Mouse (Mus musculus) granulocyte monocyte progenitor cell, adult 5-6 weeks (primary cell): Measurements from ENCODE around the gene Gm21983. TPM values are rescaled to one million over a fixed set of nuclear protein-coding genes. Genes with fewer than 3 reads are reported as not detected.

Experiments used
- ATAC-seq: replicated peaks from 2 replicates; pipeline ENCODE4 v1.8.0; 2016; ENCODE audit warnings: mild to moderate bottlenecking, moderate TSS enrichment, inconsistent platforms; ENCODE audit not compliant: poor library complexity, severe bottlenecking
- total RNA-seq, 2 experiments: library from RNA; stranded (forward) in 1 of 2; stranded (reverse) in 1 of 2; fragments of 200-712, 200-1000 nt in 1 of 2; fragments of >200 nt in 1 of 2; fragmentation: Nextera tagmentation in 1 of 2; gene quantifications; 2 replicates each; pipeline ENCODE4 v1.2.3; 2014 to 2017

Gm21983 gene
- total RNA-seq, 2 experiments from 2014 or later: not detected

DNA sequence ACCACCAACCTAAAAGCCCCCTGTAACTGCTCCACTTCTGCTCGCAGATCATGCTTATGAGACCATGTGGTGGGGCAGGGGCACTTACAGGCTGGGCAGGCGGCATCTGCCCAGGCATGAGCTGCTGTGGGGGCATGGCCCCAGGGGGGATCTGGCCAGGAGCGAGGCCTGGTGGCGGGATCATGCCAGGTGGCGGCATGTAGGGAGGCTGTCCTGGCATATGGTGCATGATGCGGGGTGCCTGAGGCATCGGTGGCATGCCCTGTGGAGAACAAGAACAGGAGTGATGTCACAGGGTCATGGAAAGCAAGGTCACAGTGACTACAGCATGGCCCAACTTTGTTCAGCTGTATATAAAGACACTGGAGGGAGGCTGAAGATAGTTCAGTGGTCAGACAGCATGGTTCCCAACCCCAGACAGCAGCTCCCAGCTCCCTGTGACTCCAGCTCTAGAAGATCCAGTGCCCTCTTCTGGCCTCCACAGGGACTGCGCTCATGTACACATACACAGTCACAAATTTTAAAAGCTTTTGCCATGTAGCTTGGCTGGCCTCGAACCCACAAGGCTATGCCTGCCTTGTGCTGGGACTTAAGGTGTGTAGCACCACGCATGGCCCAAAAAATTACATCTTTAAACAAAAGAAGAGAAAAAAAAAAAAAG lies 8.5 kb upstream of the Gm21983 start:
- ATAC-seq: peak; percentile 38; the same call in 1 of the 2 replicates

DNA sequence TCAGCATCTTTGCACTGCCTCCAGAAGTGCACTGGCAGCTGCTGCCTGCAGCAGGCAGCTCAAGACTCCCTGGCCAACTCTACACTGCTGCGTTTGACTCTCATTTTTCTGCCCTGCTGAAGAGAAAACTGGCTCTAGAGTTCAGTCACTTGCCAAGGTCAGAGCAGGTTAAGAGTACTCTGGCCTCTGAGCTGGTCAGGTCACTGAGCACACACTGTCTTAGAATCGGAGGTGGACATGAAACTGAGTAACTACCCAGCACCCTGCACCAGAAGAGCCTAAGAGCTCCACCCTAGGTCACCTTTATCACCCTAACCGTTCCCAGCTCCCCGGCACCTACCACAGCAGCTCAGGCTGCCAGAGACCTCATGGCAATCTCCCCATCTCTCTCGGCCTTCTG lies 5.1 kb upstream of the Gm21983 start:
- no peak for ATAC-seq

DNA sequence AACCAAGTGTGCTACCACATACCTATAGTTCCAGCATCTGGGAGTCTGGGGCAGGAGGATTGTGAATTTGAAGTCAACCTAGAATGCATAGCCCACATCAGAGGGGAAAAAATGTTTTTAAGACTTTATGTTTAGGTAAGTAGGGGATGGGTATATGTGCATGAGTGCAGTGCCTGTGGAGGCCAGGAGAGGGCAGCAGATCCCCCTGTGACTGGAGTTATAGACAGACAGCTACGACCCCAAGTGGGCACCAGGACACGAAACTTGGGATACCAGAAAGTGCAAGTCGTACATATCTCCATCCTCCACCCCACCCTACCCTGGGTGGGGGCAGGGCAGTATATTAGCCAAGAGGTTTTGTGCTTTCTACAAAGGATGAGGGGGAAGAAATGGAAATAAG lies 4.1 kb upstream of the Gm21983 start:
- peak; percentile 91 for ATAC-seq

DNA sequence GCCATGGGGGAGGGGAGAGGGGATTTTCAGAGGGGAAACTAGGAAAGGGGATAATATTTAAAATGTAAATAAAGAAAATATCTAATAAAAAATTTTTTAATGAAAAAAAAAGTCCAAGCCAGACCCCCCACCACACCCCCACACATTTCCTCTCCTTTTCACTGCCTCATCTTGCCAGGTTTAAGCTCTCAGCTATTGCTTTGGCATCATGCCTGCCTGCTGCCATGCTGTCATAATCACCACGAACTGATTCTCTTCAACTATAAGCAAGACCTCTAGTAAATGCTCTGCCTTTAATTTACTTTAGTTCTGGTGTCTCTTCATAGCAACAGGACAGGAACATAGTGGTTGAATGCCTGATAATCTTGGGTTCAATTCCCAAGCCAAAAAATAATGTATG lies 1.6 kb upstream of the Gm21983 start:
- no peak for ATAC-seq

DNA sequence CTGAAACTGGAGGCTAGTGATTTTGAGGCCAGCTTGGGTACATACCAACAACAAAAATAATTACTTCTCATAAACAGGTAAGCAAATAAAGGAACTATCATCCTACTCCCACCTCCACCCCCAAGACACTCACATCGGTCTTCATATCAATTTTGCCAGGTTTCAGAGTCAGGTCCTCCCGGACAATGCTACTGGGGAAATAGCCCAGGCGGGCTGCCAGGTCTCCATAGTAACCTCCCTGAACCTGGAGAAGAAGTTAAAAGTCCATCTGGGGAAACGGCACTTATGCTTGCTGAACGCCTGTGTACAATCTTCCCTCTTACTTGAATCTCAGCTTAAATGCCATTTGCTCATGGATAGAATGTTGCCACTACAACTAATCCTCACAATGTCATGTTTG lies 850 bp downstream of the Gm21983 start:
- no peak for ATAC-seq

DNA sequence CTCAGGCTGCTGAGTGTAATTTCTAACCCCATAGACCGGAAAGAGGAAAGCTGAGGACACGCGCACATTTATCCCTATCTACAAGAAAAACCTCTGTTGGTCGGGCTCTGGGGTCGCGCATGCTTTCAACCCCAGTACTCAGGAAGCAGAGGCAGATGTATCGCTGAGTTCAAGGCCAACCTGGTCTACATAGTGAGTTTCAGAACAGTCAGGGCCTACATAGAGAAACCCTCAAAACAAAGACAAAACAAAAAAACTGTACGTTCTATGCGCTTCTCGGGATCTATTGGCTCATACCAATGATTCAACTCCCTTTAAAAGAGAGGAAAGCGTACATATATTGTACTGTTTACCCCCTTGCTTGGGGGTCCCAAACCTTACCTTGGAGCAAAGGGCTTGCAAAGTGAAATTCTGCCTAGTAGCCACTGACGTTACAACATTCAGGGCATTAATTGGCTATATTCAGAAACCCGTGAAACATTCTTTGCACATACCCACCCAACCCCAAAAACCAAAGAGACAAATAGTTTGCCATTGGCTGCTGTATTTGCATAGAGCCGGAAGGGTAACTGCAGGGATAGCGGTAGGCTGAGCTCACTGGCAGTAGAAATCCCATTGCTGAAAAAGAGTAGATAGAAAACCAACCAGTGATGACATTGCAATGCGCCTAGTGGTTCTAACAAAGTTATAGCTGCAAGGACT lies 1.5 kb downstream of the Gm21983 start:
- ATAC-seq: no peak

DNA sequence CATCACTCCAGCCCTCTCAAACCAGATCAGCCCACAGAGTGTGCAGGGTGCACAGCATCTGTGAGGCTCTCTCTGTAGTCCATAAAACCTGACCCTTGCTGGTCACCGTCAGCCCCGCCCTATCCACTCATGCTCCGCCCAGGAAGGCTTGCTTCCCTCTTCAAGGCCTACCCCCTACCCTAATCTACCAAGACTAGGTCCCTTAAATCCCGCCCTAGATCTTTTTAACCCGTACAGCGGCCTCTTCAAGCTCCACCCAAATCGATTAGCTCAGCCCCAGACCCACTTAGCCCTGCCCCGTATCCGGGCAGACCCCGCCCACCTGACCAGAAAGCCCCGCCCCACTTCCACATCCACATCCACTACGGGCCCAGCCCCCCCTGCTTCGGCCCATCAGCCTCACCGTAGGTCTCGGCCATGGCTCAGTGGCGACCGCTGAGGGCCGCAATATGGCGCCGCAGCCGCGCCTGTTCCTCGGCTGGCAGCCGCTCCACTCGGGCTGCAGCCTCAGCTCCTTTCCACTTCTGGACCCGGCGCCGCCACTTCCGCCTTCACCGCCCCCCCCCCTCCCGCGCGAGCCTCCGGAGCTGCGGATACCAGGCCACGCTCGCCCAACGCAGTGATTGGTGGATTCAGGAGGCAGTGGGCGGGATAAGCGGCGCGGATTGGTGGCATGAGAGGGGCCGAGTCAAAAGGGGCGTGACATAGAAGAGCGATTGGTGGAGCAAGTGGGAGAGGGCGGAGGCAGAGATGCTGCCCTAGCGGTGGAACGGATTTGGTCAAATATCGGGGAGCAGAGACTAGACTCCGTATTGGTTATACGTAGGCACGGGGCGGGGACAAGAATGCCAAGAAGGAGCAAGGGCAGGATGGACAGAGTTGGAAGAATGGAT lies 2.3 kb downstream of the Gm21983 start, which contains the start of gene Rab4b:
Rab4b (minus strand) TSS at position 573 of the 893 bp plus-strand sequence.
- peak; percentile 89 for ATAC-seq

DNA sequence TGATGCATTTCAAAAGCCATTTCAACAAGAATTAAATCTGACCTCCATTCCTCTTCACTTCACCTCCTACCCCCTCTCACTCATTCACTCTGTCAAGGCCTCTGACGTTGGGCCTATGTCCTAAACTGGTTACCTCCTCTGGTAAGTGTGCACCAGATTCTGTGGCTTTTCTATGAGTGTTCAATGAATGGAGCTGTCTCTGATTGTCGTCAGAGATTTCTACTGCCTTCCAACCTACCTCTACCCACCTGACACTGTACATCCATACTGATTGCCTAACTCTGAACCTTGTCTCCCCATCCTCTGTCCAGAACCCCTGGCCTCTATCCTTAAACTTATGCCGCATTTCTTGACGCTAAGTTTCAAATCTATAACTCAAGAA lies 3.0 kb downstream of the Gm21983 start:
- ATAC-seq: peak; percentile 1; the same call in 1 of the 2 replicates

DNA sequence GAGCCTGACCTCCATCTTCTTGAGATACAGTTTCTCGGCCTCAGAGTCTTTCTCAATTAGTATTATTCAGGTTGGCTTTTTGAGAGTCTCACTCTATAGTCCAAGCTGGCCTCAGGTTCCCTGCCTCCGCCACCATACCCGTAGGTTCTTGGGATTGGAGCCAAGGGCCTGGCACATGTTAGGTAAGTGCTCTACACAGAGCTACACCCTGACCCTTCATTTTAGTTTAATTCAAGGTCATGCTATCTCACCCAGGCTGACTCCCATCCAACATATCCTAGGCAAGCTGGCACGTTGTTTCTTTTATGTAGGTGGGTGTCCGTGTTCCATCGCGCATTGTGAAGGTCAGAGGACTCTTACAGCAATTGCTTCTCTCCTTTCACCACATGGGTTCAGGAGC lies 6.0 kb downstream of the Gm21983 start:
- no peak for ATAC-seq

DNA sequence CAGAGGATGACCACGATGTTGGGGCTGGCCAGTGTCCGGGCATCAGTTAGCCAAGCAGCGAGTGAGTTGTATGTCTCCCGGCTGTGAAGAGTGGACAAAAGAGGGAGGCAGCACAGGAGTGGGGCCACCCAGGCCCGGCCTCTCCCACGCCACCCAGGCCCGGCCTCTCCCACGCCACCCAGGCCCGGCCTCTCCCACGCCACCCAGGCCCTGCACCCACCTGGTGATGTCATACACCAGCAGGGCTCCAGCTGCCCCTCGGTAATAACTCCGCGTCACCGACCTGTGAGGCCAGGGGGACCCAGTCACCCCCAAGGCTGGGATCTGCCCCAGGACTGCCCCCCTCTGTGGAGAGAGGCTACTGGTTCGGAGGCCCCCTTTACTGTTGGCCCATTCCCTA lies 6.4 kb downstream of the Gm21983 start:
- ATAC-seq: no peak

DNA sequence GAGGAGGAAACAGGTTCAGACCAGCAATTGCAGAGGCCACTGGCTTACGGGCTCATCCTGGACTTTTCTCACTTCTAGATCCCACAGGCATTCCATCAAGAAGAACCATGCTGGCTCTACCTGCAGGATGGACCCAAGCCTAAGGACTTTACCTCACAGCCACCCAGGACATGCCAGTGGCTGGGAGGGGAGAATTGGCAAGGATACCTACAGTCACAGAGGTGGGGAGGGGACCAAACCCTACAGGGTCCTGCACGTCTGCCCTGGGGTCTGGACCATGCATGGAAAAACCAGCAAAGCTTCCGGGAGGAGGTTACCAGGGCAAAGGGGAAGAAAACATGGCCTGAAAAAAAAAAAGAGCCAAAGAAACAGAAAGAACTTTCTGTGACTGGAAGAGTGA lies 9.9 kb downstream of the Gm21983 start:
- ATAC-seq: no peak

DNA sequence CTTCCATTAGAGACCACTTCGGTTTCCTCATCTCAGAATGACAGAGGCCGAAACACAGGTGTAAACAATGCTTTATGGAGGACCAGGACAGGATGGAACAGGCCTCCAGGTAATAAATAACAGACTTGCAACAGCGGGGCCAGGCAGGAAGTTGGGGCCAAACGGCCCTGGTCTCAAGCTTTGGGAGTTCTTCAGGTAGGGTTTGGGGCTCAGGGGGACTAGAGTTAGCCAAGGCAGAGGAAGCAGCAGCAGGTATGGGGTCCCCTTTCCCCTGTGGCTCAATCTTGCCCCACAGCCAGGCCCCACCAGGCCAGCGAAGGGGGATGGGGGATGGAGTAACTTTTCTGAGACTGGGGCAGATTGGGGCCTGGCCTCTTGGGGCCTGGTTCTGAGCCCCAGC lies 12.5 kb downstream of the Gm21983 start:
- ATAC-seq: no peak

DNA sequence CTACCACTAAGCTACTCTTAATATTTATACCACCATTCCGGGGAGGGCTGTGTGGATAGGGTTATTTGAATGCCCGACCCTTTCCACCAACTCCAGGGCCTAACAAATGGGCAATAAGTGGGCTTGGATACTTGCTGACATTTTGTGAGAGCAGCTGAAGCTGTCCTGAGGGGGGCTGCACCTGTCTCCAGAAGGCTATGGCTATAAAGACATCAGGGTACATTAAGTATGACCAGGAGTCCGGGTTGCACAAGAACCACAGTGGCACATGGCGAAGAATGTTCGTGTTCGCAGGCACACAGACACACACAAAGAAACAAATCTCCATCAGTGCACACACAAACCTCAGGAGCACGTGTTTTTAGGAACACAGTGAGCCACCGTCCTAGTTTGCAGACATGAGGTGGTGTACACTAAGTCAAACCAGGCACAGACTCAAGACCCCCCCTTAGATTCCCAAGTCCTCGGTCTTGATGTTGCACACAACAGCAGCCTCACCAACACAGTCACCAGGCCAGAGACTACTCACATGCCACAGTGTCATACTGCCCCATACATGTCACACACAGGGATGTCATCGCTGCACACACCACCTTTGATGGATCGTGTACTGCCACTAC lies 13.3 kb downstream of the Gm21983 start:
- peak; percentile 15 for ATAC-seq

DNA sequence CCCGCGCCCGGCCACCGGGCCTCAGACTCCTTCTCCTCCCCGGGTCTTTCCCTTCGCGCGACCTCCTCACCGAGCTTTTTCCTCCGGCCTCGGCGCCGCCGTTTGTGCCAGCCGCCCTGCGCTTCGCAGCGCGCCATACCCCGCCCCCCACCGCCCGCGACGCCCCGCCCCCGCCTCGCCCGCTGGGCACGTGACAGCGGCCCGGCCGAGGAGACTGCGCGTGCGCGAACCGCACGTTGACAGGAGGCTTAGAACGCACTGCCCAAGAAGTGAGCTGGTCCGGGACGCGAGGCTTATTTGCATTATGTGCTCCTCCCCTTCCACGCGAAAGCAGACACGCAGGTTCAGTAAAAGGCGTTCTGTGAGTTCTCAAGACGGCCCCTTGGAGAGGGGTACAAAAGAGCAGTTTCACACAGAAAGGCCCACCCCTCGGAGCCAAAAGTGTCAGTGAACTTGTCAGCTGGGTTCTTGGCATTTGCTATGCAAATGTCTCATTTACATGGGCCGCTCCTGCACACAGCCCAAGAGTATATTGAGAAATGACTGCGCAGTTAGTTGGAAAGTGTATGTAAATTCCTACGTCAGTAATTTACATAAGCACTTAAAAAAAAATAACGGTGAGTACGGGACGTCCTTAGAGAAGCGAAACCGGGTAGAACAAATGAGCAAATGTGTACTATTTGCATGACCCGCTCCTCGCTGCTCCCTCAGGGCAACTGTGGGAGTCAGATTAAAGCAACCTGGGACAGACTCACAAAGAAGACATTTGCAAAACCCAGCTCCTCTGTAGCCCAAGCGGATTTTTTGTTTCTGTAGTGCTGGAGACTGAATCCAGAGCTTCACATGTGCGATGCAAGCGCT lies 14.0 kb downstream of the Gm21983 start, which contains the start of gene Egln2:
Egln2 (minus strand) TSS at position 189 of the 861 bp plus-strand sequence.
- peak; percentile 61 for ATAC-seq

DNA sequence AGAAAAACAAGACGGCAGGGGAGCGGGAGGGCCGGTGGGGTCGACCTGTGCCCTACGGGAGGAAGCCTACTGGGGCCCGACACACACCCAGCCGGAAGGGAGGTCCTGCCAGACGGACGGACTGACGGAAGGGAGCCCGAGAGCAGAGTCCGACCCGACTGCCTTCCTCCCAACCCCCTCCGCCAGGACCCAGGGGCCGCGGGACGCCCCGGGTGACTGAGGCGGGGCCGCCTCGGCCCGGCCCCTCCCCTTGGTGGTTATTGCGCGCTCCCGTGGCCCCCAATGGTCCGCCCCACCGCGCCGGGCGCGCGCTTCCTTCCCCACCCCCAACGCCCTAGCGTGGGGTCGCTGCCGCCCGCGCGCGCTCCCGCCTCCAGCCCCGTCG lies 14.7 kb downstream of the Gm21983 start:
- peak; percentile 72 for ATAC-seq

DNA sequence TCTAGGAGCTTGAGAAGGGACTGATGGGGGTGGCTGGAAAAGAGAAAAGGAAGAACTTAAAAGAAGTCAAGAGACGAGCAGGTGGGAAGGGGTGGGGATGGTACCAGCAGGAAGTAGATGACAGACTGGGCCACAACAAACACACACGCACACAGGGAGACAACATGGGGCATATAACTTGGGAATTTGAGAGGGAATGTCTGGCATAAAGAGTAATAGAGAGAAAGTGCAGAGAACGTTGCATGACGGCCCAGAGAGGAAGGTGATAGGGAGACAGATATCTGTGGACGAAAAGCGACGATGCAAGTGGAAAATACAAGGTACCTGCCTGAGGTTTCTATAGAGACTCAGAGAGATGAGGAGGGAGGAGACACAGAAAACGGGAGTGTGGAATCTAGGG lies 15.2 kb downstream of the Gm21983 start:
- no peak for ATAC-seq

DNA sequence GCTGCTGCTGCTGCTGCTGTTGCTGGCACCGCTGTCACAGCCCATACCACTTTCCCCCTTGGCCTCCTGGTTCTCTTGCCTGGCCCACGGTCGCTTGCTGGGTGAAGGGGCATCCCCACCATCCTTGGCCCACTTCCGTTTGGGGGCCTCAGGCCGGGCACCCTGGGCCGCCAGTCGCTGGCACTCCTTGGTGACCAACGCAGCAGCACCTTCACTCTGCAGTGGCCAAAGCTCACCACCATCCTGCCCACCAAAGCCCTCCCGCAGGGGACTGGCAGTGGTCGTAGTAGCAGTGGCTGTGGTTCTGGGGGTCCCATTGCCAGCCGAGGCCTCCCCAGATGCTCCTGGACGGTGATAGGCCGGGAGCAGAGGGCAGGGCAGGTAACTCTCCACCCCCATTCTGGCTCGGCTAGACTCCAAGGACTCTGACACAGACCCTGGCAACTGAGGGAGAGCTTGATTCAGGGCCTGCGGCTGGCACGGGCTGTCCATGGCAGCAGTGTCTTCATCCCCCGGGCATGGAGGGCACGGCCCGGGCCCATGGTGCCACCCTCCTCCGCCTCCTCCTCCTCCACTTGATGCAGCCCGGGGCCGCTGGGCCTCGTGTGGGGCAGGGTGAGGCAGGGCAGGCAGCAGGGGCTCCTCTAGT lies 15.8 kb downstream of the Gm21983 start:
- no peak for ATAC-seq

DNA sequence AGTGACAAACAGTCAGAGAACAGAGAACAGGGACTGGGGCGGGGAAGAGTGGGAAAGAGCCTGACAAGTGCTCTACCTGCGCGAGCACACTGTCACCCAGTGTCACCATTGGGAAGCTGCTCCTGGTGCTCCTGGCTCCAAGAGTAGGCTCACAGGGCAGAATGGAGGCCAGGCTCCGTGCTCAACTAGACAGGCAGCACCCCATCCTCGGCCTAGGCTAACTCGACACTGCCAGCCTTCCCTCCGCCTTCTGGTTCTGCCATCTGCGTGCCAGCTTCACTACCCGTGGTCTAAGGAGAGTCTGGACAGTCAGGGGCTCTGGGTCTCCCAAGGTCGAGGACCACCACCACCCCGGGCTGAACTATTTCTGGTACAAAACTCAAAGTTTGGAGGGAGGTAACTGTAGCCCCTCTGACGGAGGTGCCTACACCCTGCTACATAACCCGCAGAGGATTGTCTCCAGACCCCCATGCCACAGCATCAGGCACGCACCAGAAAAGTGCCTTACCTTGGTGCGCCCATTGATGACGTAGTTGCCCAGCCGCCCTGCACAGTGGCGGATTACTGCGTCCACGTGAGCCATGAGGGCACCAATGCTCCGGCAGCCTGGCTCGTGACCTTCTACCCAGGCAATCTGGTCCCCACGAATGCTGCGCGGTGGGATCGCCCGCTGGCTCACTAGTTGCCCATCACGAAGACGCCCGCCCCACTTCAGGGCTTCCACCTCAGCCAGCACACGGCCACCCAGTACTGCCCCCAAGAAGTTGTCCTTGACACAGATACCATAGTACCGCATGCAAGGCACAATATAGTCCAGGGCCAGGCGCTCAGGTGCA lies 16.6 kb downstream of the Gm21983 start:
- ATAC-seq: no peak
